Mouse (Mus musculus) forebrain, postnatal 0 days (tissue): ENCODE results near the gene Fam110a. TPM values are rescaled to one million over a fixed set of nuclear protein-coding genes. Genes with fewer than 3 reads are reported as not detected.

Experiments used
- ATAC-seq: fragments of 200-750 bp; cut with Nextera tagmentation; 2 replicates; pipeline ENCODE4 v1.8.0; 2017; ENCODE audit warnings: mild to moderate bottlenecking, moderate library complexity
- DNase-seq: peaks from one replicate; pipeline ENCODE4 v3.0.0-alpha.2; 2015
- H3K27ac ChIP-seq: fragments of 300-500 bp; sonication (generic); 2 replicates; pipeline ENCODE4 v1.5.1; 2014; ENCODE audit warnings: low read depth, mild to moderate bottlenecking, antibody characterized with exemption, low read length, moderate library complexity, mixed read lengths
- H3K27me3 ChIP-seq: fragments of 300-500 bp; sonication (generic); 2 replicates; pipeline ENCODE4 v1.6.1; 2014; ENCODE audit warnings: mild to moderate bottlenecking, low read length, mixed read lengths; ENCODE audit not compliant: insufficient read depth
- H3K36me3 ChIP-seq: fragments of 300-500 bp; sonication (generic); 2 replicates; pipeline ENCODE4 v1.6.1; 2014; ENCODE audit warnings: mild to moderate bottlenecking, moderate library complexity; ENCODE audit not compliant: insufficient read depth
- H3K4me1 ChIP-seq: fragments of 300-500 bp; sonication (generic); 2 replicates; pipeline ENCODE4 v1.6.1; 2014; ENCODE audit warnings: antibody characterized with exemption; ENCODE audit not compliant: insufficient read depth
- H3K4me2 ChIP-seq: fragments of 300-500 bp; sonication (generic); 2 replicates; pipeline ENCODE4 v1.6.1; 2014; ENCODE audit warnings: low read depth, mild to moderate bottlenecking, moderate library complexity
- H3K4me3 ChIP-seq: fragments of 300-500 bp; sonication (generic); 2 replicates; pipeline ENCODE4 v1.5.1; 2014; ENCODE audit warnings: low read depth, low read length, mixed read lengths
- H3K9ac ChIP-seq: fragments of 300-500 bp; sonication (generic); 2 replicates; pipeline ENCODE4 v1.6.1; 2014; ENCODE audit warnings: mild to moderate bottlenecking
- H3K9me3 ChIP-seq: fragments of 300-500 bp; sonication (generic); 2 replicates; pipeline ENCODE4 v1.6.1; 2016; ENCODE audit warnings: low read length
- CTCF ChIP-seq: sonication (generic); IDR thresholded peaks from 2 replicates; pipeline ENCODE4 v1.5.1; 2016; ENCODE audit warnings: antibody characterized with exemption, control low read depth, low read depth
- WGBS: fragments of 180-500 bp; shearing (Covaris S2); extraction: QIAGEN DNeasy Blood & Tissue Kit; methylation state at CpG from one replicate; pipeline ENCODE4 v1.1.7; 2014; 5-methylcytosine and 5-hydroxymethylcytosine counted together
- polyA plus RNA-seq: library from polyadenylated mRNA; unstranded; fragments of >200 nt; fragmentation: Nextera tagmentation; extraction: Ambion mirVana; gene quantifications from 2 replicates; pipeline ENCODE4 v1.2.1, GENCODE M21; 2015
- total RNA-seq: library from RNA; depleted of rRNA; stranded (reverse); fragments of >200 nt; gene quantifications from 2 replicates; pipeline ENCODE4 v1.2.3, GENCODE M21; 2014

Gene Fam110a
- total and polyA plus RNA-seq, 2 experiments from 2014 or later = 24.3 to 47.7 TPM

- no peak overlapping the region for H3K27ac ChIP-seq
- 89% methylated on average over 7 of the region's 7 CpGs for WGBS
- no peaks in the 10 kb centered on the region; the same call in 1 of the 2 replicates for H3K4me1 ChIP-seq
- no peak for TF ChIP-seq CTCF
- no peak overlapping the region for H3K9ac ChIP-seq
- H3K36me3 ChIP-seq = no peaks in the 10 kb centered on the region
- H3K9me3 ChIP-seq = no peaks in the 10 kb centered on the region
- H3K27me3 ChIP-seq = no peaks in the 10 kb centered on the region
- no peak for DNase-seq
- no peak overlapping the region for H3K4me3 ChIP-seq
- no peak overlapping the region for H3K4me2 ChIP-seq
- ATAC-seq = no peak
Measured at GRCm38 (mm10) chr2:151948311-151948710, 31.7 kb downstream of the Fam110a start.

GRCm38 (mm10) chr2:151947617-151948016, 32.4 kb downstream of the Fam110a start:
- Histone ChIP-seq H3K27ac (no peak overlapping the region), H3K4me1 (no peaks in the 10 kb centered on the region; the same call in 1 of the 2 replicates), H3K9me3 (no peaks in the 10 kb centered on the region), H3K27me3 (no peaks in the 10 kb centered on the region), H3K36me3 (no peaks in the 10 kb centered on the region), H3K4me3 (no peak overlapping the region), H3K4me2 (no peak overlapping the region), H3K9ac (no peak overlapping the region)
- ATAC-seq (no peak), DNase-seq (no peak)
- WGBS = 95% methylated on average over 2 of the region's 2 CpGs
- no peak for TF ChIP-seq CTCF

GRCm38 (mm10) chr2:151944106-151944505, 35.9 kb downstream of the Fam110a start:
- Histone ChIP-seq H3K4me1 (no peaks in the 10 kb centered on the region), H3K9ac (no peak overlapping the region), H3K9me3 (no peaks in the 10 kb centered on the region), H3K4me2 (no peak overlapping the region), H3K4me3 (no peak overlapping the region), H3K27me3 (no peaks in the 10 kb centered on the region), H3K27ac (no peak overlapping the region), H3K36me3 (no peaks in the 10 kb centered on the region)
- DNase-seq = no peak
- ATAC-seq = no peak
- 71% methylated on average over 2 of the region's 2 CpGs for WGBS
- TF ChIP-seq CTCF = no peak

DNA sequence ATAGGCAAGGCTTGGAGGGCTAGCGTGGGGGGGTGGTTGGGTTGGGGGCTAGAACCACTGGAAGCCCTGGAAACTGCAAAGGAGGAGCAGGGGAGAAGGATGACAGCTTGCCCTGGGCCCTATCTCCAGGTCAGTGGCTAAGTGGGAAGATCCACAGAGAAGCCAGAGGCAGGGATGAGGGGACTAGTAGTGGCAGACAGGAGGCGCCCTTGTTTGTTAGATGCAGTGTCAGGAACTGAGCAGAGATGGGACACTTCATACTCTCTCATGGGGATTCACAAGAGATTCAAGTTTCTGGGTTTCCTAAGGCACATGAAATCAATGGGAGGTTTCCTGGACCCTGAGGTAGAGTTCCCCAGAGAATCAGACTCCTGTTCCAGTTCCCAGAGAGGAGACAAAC, 38.8 kb downstream of the Fam110a start:
- no peaks in the 10 kb centered on the region for H3K9me3 ChIP-seq
- no peak overlapping the region for H3K9ac ChIP-seq
- DNase-seq (no peak), ATAC-seq (peak; percentile 47; the same call in 1 of the 2 replicates)
- TF ChIP-seq CTCF = peak; percentile 58
- H3K4me1 ChIP-seq = no peaks in the 10 kb centered on the region
- 34% methylated on average over 2 of the region's 2 CpGs for WGBS
- H3K27me3 ChIP-seq = no peaks in the 10 kb centered on the region
- H3K4me2 ChIP-seq = no peak overlapping the region
- H3K36me3 ChIP-seq = no peaks in the 10 kb centered on the region
- no peak overlapping the region for H3K27ac ChIP-seq
- H3K4me3 ChIP-seq = no peak overlapping the region

- TF ChIP-seq CTCF = no peak
- no peak overlapping the region for H3K4me2 ChIP-seq
- H3K36me3 ChIP-seq = no peaks in the 10 kb centered on the region
- H3K4me3 ChIP-seq = no peak overlapping the region
- no peaks in the 10 kb centered on the region for H3K27me3 ChIP-seq
- no peak overlapping the region for H3K27ac ChIP-seq
- H3K9ac ChIP-seq = no peak overlapping the region
- no peaks in the 10 kb centered on the region for H3K9me3 ChIP-seq
- ATAC-seq (no peak), DNase-seq (no peak)
- H3K4me1 ChIP-seq = no peaks in the 10 kb centered on the region
- 83% methylated on average over 5 of the region's 5 CpGs for WGBS
Measured at GRCm38 (mm10) chr2:151939651-151940420, 40.2 kb downstream of the Fam110a start.

- Histone ChIP-seq H3K4me2 (no peak overlapping the region), H3K27ac (no peak overlapping the region), H3K4me1 (no peaks in the 10 kb centered on the region), H3K9me3 (no peaks in the 10 kb centered on the region), H3K9ac (no peak overlapping the region), H3K27me3 (no peaks in the 10 kb centered on the region), H3K36me3 (no peaks in the 10 kb centered on the region), H3K4me3 (no peak overlapping the region)
- ATAC-seq = 0 out of 2 replicates have a peak, but pooled peaks have one; percentile 29
- DNase-seq = no peak
- TF ChIP-seq CTCF = no peak
- 41% methylated on average over 11 of the region's 11 CpGs for WGBS
Measured at GRCm38 (mm10) chr2:151938780-151939200, 41.2 kb downstream of the Fam110a start.

DNA sequence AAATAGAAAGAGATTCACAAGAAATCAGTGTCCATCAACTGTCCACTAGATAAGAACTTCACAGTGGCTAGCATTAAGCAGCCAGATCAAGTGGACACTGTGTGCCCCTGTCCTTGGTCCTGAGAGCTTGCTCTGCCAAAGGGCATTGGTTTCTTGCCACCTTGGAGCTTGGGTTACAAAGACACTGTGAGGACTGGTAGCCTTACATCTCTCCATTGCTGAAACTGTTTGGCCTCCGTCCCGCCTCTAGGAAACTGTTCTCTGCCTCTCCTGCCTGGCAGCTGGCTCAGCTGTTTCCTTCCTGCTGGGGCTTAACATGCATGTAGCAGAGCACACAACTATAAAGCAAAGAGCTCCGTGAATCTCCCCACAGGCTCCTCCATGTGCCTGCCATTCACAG, 42.1 kb downstream of the Fam110a start:
- Histone ChIP-seq H3K27ac (no peak overlapping the region), H3K4me2 (no peak overlapping the region), H3K36me3 (no peaks in the 10 kb centered on the region), H3K9ac (no peak overlapping the region), H3K4me3 (no peak overlapping the region), H3K9me3 (no peaks in the 10 kb centered on the region), H3K4me1 (no peaks in the 10 kb centered on the region), H3K27me3 (no peaks in the 10 kb centered on the region)
- WGBS = 56% methylated on average over 3 of the region's 3 CpGs
- ATAC-seq (no peak), DNase-seq (no peak)
- TF ChIP-seq CTCF = no peak
